Mouse (Mus musculus): Measurements from ENCODE around the gene Ahdc1. TPM values are rescaled to one million over a fixed set of nuclear protein-coding genes. Genes with fewer than 3 reads are reported as not detected.
A peak's percentile ranks its signal among the peaks of the same experiment; 100 is the strongest.

Ahdc1 gene
- polyA plus RNA-seq, 2 experiments: 0.53 to 1.3 TPM

GRCm38 (mm10) chr4:133070388-133070787 is 59.3 kb downstream of the Ahdc1 start:
- Histone ChIP-seq H3K27me3 (ENCODE audit: control insufficient read depth, insufficient read depth, low read length) (no peaks in the 10 kb centered on the region), H3K9ac (replicated peaks) (no peak overlapping the region), H3K4me3 (ENCODE audit: insufficient read depth in 1 of 2, low read depth in 2 of 2, low read length in 2 of 2) (no peak overlapping the region), H3K4me2 (ENCODE audit: low read depth) (no peak overlapping the region), H3K4me1 (replicated peaks; ENCODE audit: control insufficient read depth in 2 of 2, insufficient read depth in 2 of 2, low read length in 1 of 2) (peaks cover 0 to 8% of the 10 kb centered on the region in 2 experiments; a peak in 3 of 4 replicates), H3K36me3 (replicated peaks; ENCODE audit: control insufficient read depth, insufficient read depth, low read depth) (no peaks in the 10 kb centered on the region), H3K9me3 (ENCODE audit: control insufficient read depth, low read length) (no peaks in the 10 kb centered on the region), H3K27ac (no peak overlapping the region)
- 75% methylated on average over 3 of the region's 3 CpGs for WGBS (ENCODE audit: insufficient replicate concordance)
- TF ChIP-seq EP300 (IDR thresholded peaks at IDR 0.05; ENCODE audit: low read depth): no peak
- TF ChIP-seq CTCF (IDR thresholded peaks at IDR 0.05; ENCODE audit: low read depth): no peak
- ATAC-seq (ENCODE audit: insufficient read depth) (no peak), DNase-seq (ENCODE audit: low read depth in 3 of 3, low spot score in 3 of 3) (no peak)

- WGBS (ENCODE audit: insufficient replicate concordance): 76% methylated on average over 5 of the region's 5 CpGs
- TF ChIP-seq EP300 (IDR thresholded peaks at IDR 0.05; ENCODE audit: low read depth): no peak
- no peak for TF ChIP-seq CTCF (IDR thresholded peaks at IDR 0.05; ENCODE audit: low read depth)
- H3K4me2 ChIP-seq (ENCODE audit: low read depth): no peak overlapping the region
Measured at GRCm38 (mm10) chr4:133070821-133071372, 59.8 kb downstream of the Ahdc1 start.

GRCm38 (mm10) chr4:133073192-133073591 is 62.1 kb downstream of the Ahdc1 start:
- no peak overlapping the region for H3K9ac ChIP-seq (replicated peaks)
- no peak overlapping the region for H3K4me2 ChIP-seq (ENCODE audit: low read depth)
- peaks cover 0 to 11% of the 10 kb centered on the region in 2 experiments; a peak in 3 of 4 replicates for H3K4me1 ChIP-seq (replicated peaks; ENCODE audit: control insufficient read depth in 2 of 2, insufficient read depth in 2 of 2, low read length in 1 of 2)
- no peaks in the 10 kb centered on the region for H3K36me3 ChIP-seq (replicated peaks; ENCODE audit: control insufficient read depth, insufficient read depth, low read depth)
- ATAC-seq (ENCODE audit: insufficient read depth) (no peak), DNase-seq (ENCODE audit: low read depth in 3 of 3, low spot score in 3 of 3) (no peak)
- no peak overlapping the region for H3K27ac ChIP-seq
- no peaks in the 10 kb centered on the region for H3K9me3 ChIP-seq (ENCODE audit: control insufficient read depth, low read length)
- TF ChIP-seq CTCF (IDR thresholded peaks at IDR 0.05; ENCODE audit: low read depth): no peak
- no peak for TF ChIP-seq EP300 (IDR thresholded peaks at IDR 0.05; ENCODE audit: low read depth)
- H3K27me3 ChIP-seq (ENCODE audit: control insufficient read depth, insufficient read depth, low read length): no peaks in the 10 kb centered on the region
- 46% methylated on average over 8 of the region's 8 CpGs for WGBS (ENCODE audit: insufficient replicate concordance)
- no peak overlapping the region for H3K4me3 ChIP-seq (ENCODE audit: insufficient read depth in 1 of 2, low read depth in 2 of 2, low read length in 2 of 2)

More at GRCm38 (mm10) chr4:133070821-133071372, 59.8 kb downstream of the Ahdc1 start:
- ATAC-seq (ENCODE audit: insufficient read depth) (no peak), DNase-seq (ENCODE audit: low read depth in 3 of 3, low spot score in 3 of 3) (no peak)
- no peaks in the 10 kb centered on the region for H3K36me3 ChIP-seq (replicated peaks; ENCODE audit: control insufficient read depth, insufficient read depth, low read depth)
- no peaks in the 10 kb centered on the region for H3K9me3 ChIP-seq (ENCODE audit: control insufficient read depth, low read length)
- H3K9ac ChIP-seq (replicated peaks): no peak overlapping the region
- no peak overlapping the region for H3K27ac ChIP-seq
- H3K4me3 ChIP-seq (ENCODE audit: insufficient read depth in 1 of 2, low read depth in 2 of 2, low read length in 2 of 2): no peak overlapping the region
- H3K4me1 ChIP-seq (replicated peaks; ENCODE audit: control insufficient read depth in 2 of 2, insufficient read depth in 2 of 2, low read length in 1 of 2): peaks cover 0 to 11% of the 10 kb centered on the region in 2 experiments; a peak in 3 of 4 replicates
- H3K27me3 ChIP-seq (ENCODE audit: control insufficient read depth, insufficient read depth, low read length): no peaks in the 10 kb centered on the region

GRCm38 (mm10) chr4:133074070-133074819 is 63.2 kb downstream of the Ahdc1 start:
- H3K4me2 ChIP-seq (ENCODE audit: low read depth): no peak overlapping the region

DNA sequence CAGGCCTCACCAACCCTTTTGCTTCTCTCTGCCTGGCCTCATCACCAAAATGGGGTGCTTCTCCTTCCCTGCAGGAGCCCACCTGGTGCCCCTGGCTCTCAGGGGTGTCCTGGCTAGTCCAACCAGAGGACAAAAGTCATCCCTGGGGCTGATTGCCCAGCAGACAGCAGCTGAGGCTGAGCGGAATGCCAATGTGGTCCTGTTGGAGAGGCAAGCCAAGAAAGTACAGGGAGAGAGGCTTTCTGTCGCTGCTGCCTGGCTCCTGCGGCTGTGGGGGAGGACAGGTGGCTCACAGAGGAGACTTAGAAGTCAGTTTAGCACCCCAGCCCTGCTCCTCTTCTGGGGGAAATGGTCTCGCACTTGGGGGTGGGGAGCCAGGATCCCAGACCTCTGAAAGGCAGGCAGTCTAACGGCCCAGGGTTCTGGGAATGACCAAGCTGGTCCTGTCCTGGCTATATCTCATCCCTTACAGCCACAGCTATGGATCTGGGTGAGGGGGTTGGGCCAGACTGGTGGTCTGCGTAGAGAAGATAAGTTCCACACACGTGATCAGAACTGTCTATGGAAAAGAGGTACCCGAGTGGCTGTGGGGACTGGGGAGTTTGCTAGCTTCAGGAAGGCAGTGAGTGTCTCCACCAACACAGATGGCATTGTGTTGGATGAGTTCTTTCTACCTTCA is 64.0 kb downstream of the Ahdc1 start:
- ATAC-seq (ENCODE audit: insufficient read depth) (peak; percentile 57; the same call in 1 of the 2 replicates), DNase-seq (ENCODE audit: low read depth in 3 of 3, low spot score in 3 of 3) (no peak)
- no peak overlapping the region for H3K27ac ChIP-seq
- H3K27me3 ChIP-seq (ENCODE audit: control insufficient read depth, insufficient read depth, low read length): no peaks in the 10 kb centered on the region
- H3K36me3 ChIP-seq (replicated peaks; ENCODE audit: control insufficient read depth, insufficient read depth, low read depth): no peaks in the 10 kb centered on the region
- 28% methylated on average over 8 of the region's 8 CpGs for WGBS (ENCODE audit: insufficient replicate concordance)
- no peak overlapping the region for H3K4me3 ChIP-seq (ENCODE audit: insufficient read depth in 1 of 2, low read depth in 2 of 2, low read length in 2 of 2)
- no peak for TF ChIP-seq CTCF (IDR thresholded peaks at IDR 0.05; ENCODE audit: low read depth)
- TF ChIP-seq EP300 (IDR thresholded peaks at IDR 0.05; ENCODE audit: low read depth): peak; percentile 51
- H3K4me2 ChIP-seq (ENCODE audit: low read depth): no peak overlapping the region
- peaks cover 11 to 29% of the 10 kb centered on the region in 2 experiments for H3K4me1 ChIP-seq (replicated peaks; ENCODE audit: control insufficient read depth in 2 of 2, insufficient read depth in 2 of 2, low read length in 1 of 2)
- H3K9ac ChIP-seq (replicated peaks): 0 out of 2 replicates have a peak overlapping the region, but pooled peaks have one; percentile 5
- H3K9me3 ChIP-seq (ENCODE audit: control insufficient read depth, low read length): no peaks in the 10 kb centered on the region

More at GRCm38 (mm10) chr4:133074070-133074819, 63.2 kb downstream of the Ahdc1 start:
- H3K36me3 ChIP-seq (replicated peaks; ENCODE audit: control insufficient read depth, insufficient read depth, low read depth): no peaks in the 10 kb centered on the region
- H3K9me3 ChIP-seq (ENCODE audit: control insufficient read depth, low read length): no peaks in the 10 kb centered on the region
- H3K27ac ChIP-seq: no peak overlapping the region
- ATAC-seq (ENCODE audit: insufficient read depth): no peak
- no peaks in the 10 kb centered on the region for H3K27me3 ChIP-seq (ENCODE audit: control insufficient read depth, insufficient read depth, low read length)
- WGBS (ENCODE audit: insufficient replicate concordance): 52% methylated on average over 9 of the region's 9 CpGs
- no peak for DNase-seq (ENCODE audit: low read depth in 3 of 3, low spot score in 3 of 3)
- peaks cover 4 to 21% of the 10 kb centered on the region in 2 experiments for H3K4me1 ChIP-seq (replicated peaks; ENCODE audit: control insufficient read depth in 2 of 2, insufficient read depth in 2 of 2, low read length in 1 of 2)
- no peak for TF ChIP-seq EP300 (IDR thresholded peaks at IDR 0.05; ENCODE audit: low read depth)
- TF ChIP-seq CTCF (IDR thresholded peaks at IDR 0.05; ENCODE audit: low read depth): no peak
- no peak overlapping the region for H3K9ac ChIP-seq (replicated peaks)
- no peak overlapping the region for H3K4me3 ChIP-seq (ENCODE audit: insufficient read depth in 1 of 2, low read depth in 2 of 2, low read length in 2 of 2)

Measured in liver, embryonic 14.5 days (tissue).